ENCODE assay signal across 23 mouse cellular contexts in genomic region chr5:43263951-43264350, GRCm38 (mm10). TPM values are rescaled to one million over a fixed set of nuclear protein-coding genes. Genes with fewer than 3 reads are reported as not detected.
DNase-seq lines count a peak whose midpoint lies in the region; ATAC-seq lines count a peak whose summit lies in the region.
"Had no signal": no experiment of that assay in that cellular context is flagged by ENCODE, and none has a peak within 500 bp of the region (broad histone marks: within the 10 kb centered on the region; RNA-seq: fewer than 3 reads in every experiment).

No protein-coding gene starts in this region.

- no peaks in the 10 kb centered on the region for H3K9me3 ChIP-seq in heart, embryonic 13.5 days
- no peaks in the 10 kb centered on the region for H3K9me3 ChIP-seq in neural tube, embryonic 14.5 days (ENCODE audit: control insufficient read depth, low read length)
- no peaks in the 10 kb centered on the region for H3K9me3 ChIP-seq in neural tube, embryonic 15.5 days (replicated peaks)
- H3K9me3 ChIP-seq: embryonic facial prominence, embryonic 15.5 days; forebrain, embryonic 10.5 days; heart, embryonic 10.5 days; heart, embryonic 15.5 days; hindbrain, embryonic 13.5 days had no signal

- 0 out of 2 replicates have a peak overlapping the region, but pooled peaks have one; percentile 15 for H3K27ac ChIP-seq in heart, embryonic 13.5 days (replicated peaks)
- H3K27ac ChIP-seq in neural tube, embryonic 14.5 days (ENCODE audit: low read depth, low read length), result no peak overlapping the region
- H3K27ac ChIP-seq in neural tube, embryonic 15.5 days (replicated peaks), result no peak overlapping the region
- H3K27ac ChIP-seq: embryonic facial prominence, embryonic 15.5 days; forebrain, embryonic 10.5 days; heart, embryonic 10.5 days; heart, embryonic 15.5 days; hindbrain, embryonic 13.5 days had no signal

- H3K27me3 ChIP-seq in heart, embryonic 13.5 days (replicated peaks), result no peaks in the 10 kb centered on the region
- no peaks in the 10 kb centered on the region for H3K27me3 ChIP-seq in neural tube, embryonic 14.5 days (ENCODE audit: control insufficient read depth, insufficient read depth, low read length)
- no peaks in the 10 kb centered on the region for H3K27me3 ChIP-seq in neural tube, embryonic 15.5 days (replicated peaks)
- H3K27me3 ChIP-seq: embryonic facial prominence, embryonic 15.5 days; heart, embryonic 15.5 days; hindbrain, embryonic 13.5 days had no signal

- no peak for ATAC-seq in heart, embryonic 13.5 days (ENCODE audit: extremely low read depth, insufficient number of reproducible peaks, low FRiP score, low TSS enrichment)
- peak; percentile 17; the same call in 1 of the 2 replicates for ATAC-seq in neural tube, embryonic 14.5 days (ENCODE audit: low read depth)
- ATAC-seq in neural tube, embryonic 15.5 days (ENCODE audit: low FRiP score), result no peak
- no peak for ATAC-seq in megakaryocyte, adult 5-6 weeks (ENCODE audit: poor library complexity, severe bottlenecking)
- ATAC-seq: forebrain, embryonic 14.5 days had no signal

- H3K4me2 ChIP-seq in heart, embryonic 13.5 days, result no peak overlapping the region
- no peak overlapping the region for H3K4me2 ChIP-seq in neural tube, embryonic 14.5 days (ENCODE audit: low read depth, low read length)
- no peak overlapping the region for H3K4me2 ChIP-seq in neural tube, embryonic 15.5 days
- H3K4me2 ChIP-seq: embryonic facial prominence, embryonic 15.5 days; heart, embryonic 15.5 days; hindbrain, embryonic 13.5 days had no signal

- WGBS in heart, embryonic 13.5 days, result 65% methylated on average over 4 of the region's 4 CpGs
- WGBS in neural tube, embryonic 14.5 days, result 84% methylated on average over 4 of the region's 4 CpGs
- whole genome bisulfite sequencing in neural tube, embryonic 15.5 days, result 87% methylated on average over 4 of the region's 4 CpGs

- no peak for DNase-seq in heart, adult 11 months
- peak; percentile 70 for DNase-seq in kidney, postnatal 14 days
- no peak for DNase-seq in adrenal gland, postnatal 25 days
- DNase-seq: adrenal gland, postnatal 10 days; B cell, adult 2 months; cerebellum, adult 8-10 months; cerebellum, postnatal 14 days; embryo, embryonic 11 days; gastrocnemius, postnatal 25 days; heart, adult 18-20 months; heart, postnatal 14 days had no signal

- no peak overlapping the region for H3K4me3 ChIP-seq in heart, embryonic 13.5 days
- no peak overlapping the region for H3K4me3 ChIP-seq in neural tube, embryonic 14.5 days (ENCODE audit: low read depth, low read length)
- no peak overlapping the region for H3K4me3 ChIP-seq in neural tube, embryonic 15.5 days (replicated peaks)
- H3K4me3 ChIP-seq: embryonic facial prominence, embryonic 15.5 days; erythroblast, embryonic 14.5 days; forebrain, embryonic 10.5 days; gastrocnemius, adult 2 months; heart, embryonic 10.5 days; heart, embryonic 15.5 days; hindbrain, embryonic 13.5 days had no signal

- peaks cover 11% of the 10 kb centered on the region for H3K36me3 ChIP-seq in heart, embryonic 13.5 days
- no peaks in the 10 kb centered on the region for H3K36me3 ChIP-seq in neural tube, embryonic 14.5 days (ENCODE audit: control insufficient read depth, insufficient read depth, low read length)
- no peaks in the 10 kb centered on the region for H3K36me3 ChIP-seq in neural tube, embryonic 15.5 days
- H3K36me3 ChIP-seq: embryonic facial prominence, embryonic 15.5 days; forebrain, embryonic 10.5 days; heart, embryonic 10.5 days; heart, embryonic 15.5 days had no signal

- no peak overlapping the region for H3K9ac ChIP-seq in heart, embryonic 13.5 days
- no peak overlapping the region for H3K9ac ChIP-seq in neural tube, embryonic 14.5 days (replicated peaks; ENCODE audit: low read depth, low read length)
- H3K9ac ChIP-seq in neural tube, embryonic 15.5 days (replicated peaks), result no peak overlapping the region
- H3K9ac ChIP-seq: embryonic facial prominence, embryonic 15.5 days; heart, embryonic 15.5 days; hindbrain, embryonic 13.5 days had no signal

- H3K4me1 ChIP-seq in heart, embryonic 13.5 days, result peaks cover 19% of the 10 kb centered on the region
- H3K4me1 ChIP-seq in neural tube, embryonic 14.5 days (ENCODE audit: control insufficient read depth, insufficient read depth, low read length), result no peaks in the 10 kb centered on the region
- 0 out of 2 replicates have a peak, but pooled peaks cover 3% of the 10 kb centered on the region for H3K4me1 ChIP-seq in neural tube, embryonic 15.5 days
- H3K4me1 ChIP-seq: embryonic facial prominence, embryonic 15.5 days; forebrain, embryonic 10.5 days; heart, embryonic 10.5 days had no signal

RNA-seq across cellular contexts. Expression of gene Cpeb2, which starts 31.0 kb away (rescaled TPM):
- 3.8 and 4.7 TPM in 2 replicates for polyA plus RNA-seq in heart, embryonic 13.5 days (2015; fragmentation: Nextera tagmentation; extraction: Ambion mirVana)
- 25.9 and 28.4 TPM in 2 replicates for polyA plus RNA-seq in neural tube, embryonic 14.5 days (2014; fragmentation: Nextera tagmentation; extraction: Ambion mirVana)
- 12.9 and 15.6 TPM in 2 replicates for polyA plus RNA-seq in neural tube, embryonic 15.5 days (2015; fragmentation: Nextera tagmentation; extraction: Ambion mirVana)
- total RNA-seq in adrenal gland, postnatal 25 days (2021), result 25.7 and 35.5 TPM in 2 replicates
- 18.0 and 20.5 TPM in 2 replicates for total RNA-seq in megakaryocyte, adult 5-6 weeks (2015)
- 6.4 and 9.6 TPM in 2 replicates for total RNA-seq in megakaryocyte, adult 5-6 weeks (2017)
